Mouse (Mus musculus) kidney, postnatal 0 days (tissue): Measurements from ENCODE around the gene Apol10a. TPM values are rescaled to one million over a fixed set of nuclear protein-coding genes. Genes with fewer than 3 reads are reported as not detected.
A peak's percentile ranks its signal among the peaks of the same experiment; 100 is the strongest.
"Not testable (repeated sequence)": the region's sequence is repeated elsewhere in the genome, so short reads cannot be mapped to it uniquely, and the experiment has no call there.

Experiments used
- ATAC-seq: fragments of 200-750 bp; cut with Nextera tagmentation; replicated peaks from 2 replicates; pipeline ENCODE4 v1.8.0; 2017; ENCODE audit warnings: low read depth, moderate number of reproducible peaks, moderate TSS enrichment, moderate library complexity; ENCODE audit not compliant: low FRiP score
- DNase-seq: peaks from one replicate; pipeline ENCODE4 v3.0.0-alpha.2; 2016; ENCODE audit warnings: low spot score
- H3K27ac ChIP-seq: fragments of 300-500 bp; sonication (generic); 2 replicates; pipeline ENCODE4 v1.5.1; 2014; ENCODE audit warnings: mild to moderate bottlenecking
- H3K27me3 ChIP-seq: fragments of 300-500 bp; sonication (generic); 2 replicates; pipeline ENCODE4 v1.6.1; 2014; ENCODE audit warnings: low read length, mixed read lengths; ENCODE audit not compliant: insufficient read depth
- H3K36me3 ChIP-seq: fragments of 300-500 bp; sonication (generic); 2 replicates; pipeline ENCODE4 v1.6.1; 2014; ENCODE audit warnings: low read length, mixed read lengths; ENCODE audit not compliant: insufficient read depth
- H3K4me1 ChIP-seq: fragments of 300-500 bp; sonication (generic); replicated peaks from 2 replicates; pipeline ENCODE4 v1.6.1; 2014; ENCODE audit warnings: antibody characterized with exemption, low read length, mixed read lengths; ENCODE audit not compliant: insufficient read depth
- H3K4me2 ChIP-seq: fragments of 300-500 bp; sonication (generic); 2 replicates; pipeline ENCODE4 v1.6.1; 2014; ENCODE audit warnings: mild to moderate bottlenecking, low read length, moderate library complexity, mixed read lengths
- H3K4me3 ChIP-seq: fragments of 300-500 bp; sonication (generic); replicated peaks from 2 replicates; pipeline ENCODE4 v1.5.1; 2014; ENCODE audit warnings: low read depth, low read length
- H3K9ac ChIP-seq: fragments of 300-500 bp; sonication (generic); 2 replicates; pipeline ENCODE4 v1.6.1; 2014; ENCODE audit warnings: low read depth, low read length
- H3K9me3 ChIP-seq: fragments of 300-500 bp; sonication (generic); replicated peaks from 2 replicates; pipeline ENCODE4 v1.6.1; 2016; ENCODE audit warnings: low read length, inconsistent platforms, mixed read lengths
- CTCF ChIP-seq: IDR thresholded peaks from 2 replicates; pipeline ENCODE4 v1.5.1; 2016; ENCODE audit warnings: antibody characterized with exemption, low read depth, mild to moderate bottlenecking, moderate library complexity
- WGBS: fragments of 180-500 bp; shearing (Covaris S2); extraction: QIAGEN DNeasy Blood & Tissue Kit; methylation state at CpG from one replicate; pipeline ENCODE4 v1.1.7; 2014; 5-methylcytosine and 5-hydroxymethylcytosine counted together
- polyA plus RNA-seq: library from polyadenylated mRNA; unstranded; fragments of >200 nt; fragmentation: Nextera tagmentation; extraction: Ambion mirVana; gene quantifications from 2 replicates; pipeline ENCODE4 v1.2.1, GENCODE M21; 2015

Gene Apol10a
- polyA plus RNA-seq, 1 experiment from 2014 or later = 0.11 TPM

DNA sequence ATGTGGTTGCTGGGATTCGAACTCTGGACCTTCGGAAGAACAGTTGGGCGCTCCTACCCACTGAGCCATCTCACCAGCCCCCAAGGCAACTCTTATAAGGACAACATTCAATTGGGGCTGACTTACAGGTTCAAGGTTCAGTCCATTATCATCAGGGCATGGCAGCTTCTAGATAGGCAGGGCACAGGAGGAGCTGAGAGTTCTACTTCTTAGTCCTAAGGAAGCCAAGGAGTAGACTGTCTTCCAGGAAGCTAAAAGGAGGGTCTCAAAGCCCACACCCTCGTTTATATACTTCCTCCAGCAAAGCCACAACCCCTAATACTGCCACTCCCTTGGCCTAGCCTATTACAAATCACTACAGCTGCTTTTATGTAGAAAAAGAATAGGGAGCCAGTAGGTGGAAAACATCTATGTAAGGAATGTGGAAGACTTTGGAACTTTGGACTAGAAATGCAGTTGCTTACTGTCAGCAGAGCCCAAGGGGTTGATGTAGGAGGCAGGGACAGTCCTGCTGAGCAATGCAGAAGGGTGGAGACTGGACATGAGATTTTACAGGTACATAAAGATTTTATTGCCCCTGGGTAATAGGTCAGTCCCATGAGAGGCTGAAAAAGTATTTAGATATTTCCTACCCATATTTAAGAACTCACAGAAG, 5.4 kb downstream of the Apol10a start:
- Histone ChIP-seq H3K9me3 (no peaks in the 10 kb centered on the region), H3K4me1 (no peaks in the 10 kb centered on the region), H3K27me3 (no peaks in the 10 kb centered on the region), H3K4me3 (no peak overlapping the region), H3K9ac (no peak overlapping the region), H3K4me2 (no peak overlapping the region), H3K27ac (no peak overlapping the region), H3K36me3 (no peaks in the 10 kb centered on the region)
- DNase-seq = peak; percentile 2
- ATAC-seq = 0 out of 2 replicates have a peak, but pooled peaks have one; percentile 40
- no peak for TF ChIP-seq CTCF
- WGBS = 78% methylated on average over 4 of the region's 4 CpGs

- H3K27me3 ChIP-seq, H3K9me3 ChIP-seq, H3K4me3 ChIP-seq, H3K36me3 ChIP-seq, ATAC-seq, DNase-seq, H3K4me1 ChIP-seq, H3K4me2 ChIP-seq, H3K27ac ChIP-seq, H3K9ac ChIP-seq: not testable (repeated sequence)
- WGBS = no CpG with 5 or more reads among the region's 1 CpGs
These were observed 16.3 kb downstream of the Apol10a start for GRCm38 (mm10) chr15:77493181-77493580.

DNA sequence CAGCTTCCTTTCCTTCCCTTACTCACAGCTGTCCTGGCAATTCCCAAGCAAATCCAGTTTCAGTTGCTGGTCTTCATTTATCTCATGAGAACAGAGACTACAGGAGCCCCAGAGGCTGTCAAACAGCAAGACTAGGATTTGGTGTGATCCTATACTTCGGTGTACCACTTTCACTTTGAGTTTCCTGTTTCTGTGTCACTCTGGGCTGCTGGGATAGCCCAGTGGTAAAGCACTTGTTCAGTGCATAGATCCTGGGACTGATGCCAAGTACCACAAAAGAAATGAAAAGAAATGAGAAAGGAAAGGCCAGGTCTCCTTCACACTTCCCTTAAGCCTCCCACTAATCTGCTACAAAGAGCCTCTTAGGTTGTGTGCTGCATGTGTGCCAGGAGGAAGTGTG, 17.8 kb downstream of the Apol10a start:
- WGBS = 54% methylated on average over 1 of the region's 1 CpGs
- H3K36me3 ChIP-seq, H3K4me1 ChIP-seq, H3K4me3 ChIP-seq, H3K27me3 ChIP-seq, H3K9ac ChIP-seq, H3K9me3 ChIP-seq, H3K4me2 ChIP-seq, DNase-seq, H3K27ac ChIP-seq, ATAC-seq: not testable (repeated sequence)

DNA sequence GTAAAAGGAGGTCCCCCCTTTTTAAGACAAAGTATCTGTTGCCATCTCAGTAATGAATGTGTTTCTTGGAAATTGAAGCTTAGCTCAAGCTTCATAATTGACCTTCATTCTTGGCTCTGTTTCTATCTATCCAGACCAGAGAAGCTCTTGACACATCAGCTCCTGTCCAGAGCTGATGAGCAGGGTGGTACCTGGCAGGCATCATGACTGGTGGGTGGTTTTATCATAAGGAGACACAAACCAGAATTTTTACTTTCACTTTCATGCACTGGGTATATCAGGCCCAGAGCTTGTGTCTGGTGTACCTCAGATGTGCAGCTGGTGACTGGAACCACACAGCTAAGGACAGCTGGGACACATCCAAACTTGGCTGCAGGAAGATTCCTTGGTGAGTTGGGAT, 31.1 kb downstream of the Apol10a start, which contains the start of gene Apol11a:
Gene Apol11a, plus strand, starts transcription at position 306 of the 400 bp plus-strand sequence.
- H3K4me2 ChIP-seq, H3K4me3 ChIP-seq, H3K36me3 ChIP-seq, H3K27me3 ChIP-seq, H3K4me1 ChIP-seq, H3K9ac ChIP-seq, H3K9me3 ChIP-seq, H3K27ac ChIP-seq, ATAC-seq, DNase-seq: not testable (repeated sequence)

- H3K4me1 ChIP-seq, H3K9me3 ChIP-seq, H3K27me3 ChIP-seq, ATAC-seq, DNase-seq, H3K36me3 ChIP-seq, H3K4me3 ChIP-seq, H3K27ac ChIP-seq, H3K4me2 ChIP-seq, H3K9ac ChIP-seq: not testable (repeated sequence)
- 59% methylated on average over 4 of the region's 4 CpGs for WGBS
These were observed 43.7 kb downstream of the Apol10a start for GRCm38 (mm10) chr15:77520596-77520995.

DNA sequence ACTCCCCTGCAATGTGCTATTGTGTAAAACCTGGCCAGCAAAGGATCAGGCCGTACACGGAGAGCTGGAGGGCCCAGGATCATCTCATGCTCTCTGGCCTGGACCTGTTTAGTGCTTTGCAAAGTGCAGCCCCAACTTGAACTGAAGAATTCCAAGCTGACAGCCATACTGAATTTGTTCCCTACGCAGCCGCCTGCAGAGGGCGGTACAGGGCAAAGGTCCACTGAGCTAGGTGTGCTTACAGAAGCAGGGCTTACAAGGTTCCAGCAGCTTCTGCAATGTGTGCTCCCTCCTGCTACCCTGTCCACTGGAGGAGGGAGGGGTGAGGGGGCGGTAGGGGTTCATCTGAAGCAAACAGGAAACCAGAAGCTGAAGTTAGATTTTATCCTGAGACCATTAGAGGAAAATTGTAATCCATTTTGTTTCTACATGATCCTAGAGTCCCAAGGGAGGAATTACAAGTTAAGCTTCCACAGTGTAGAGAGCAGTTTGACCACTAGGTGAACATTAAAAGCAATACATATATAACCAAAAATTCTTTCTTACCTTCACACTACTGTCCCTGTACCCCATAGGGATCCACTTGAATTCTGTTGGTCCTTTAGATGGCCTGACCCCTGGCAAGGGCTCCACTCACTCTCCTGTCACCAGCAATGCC, 46.5 kb downstream of the Apol10a start:
- peak; percentile 58 for DNase-seq
- not testable (repeated sequence) for H3K9me3 ChIP-seq, H3K27me3 ChIP-seq, H3K27ac ChIP-seq, H3K36me3 ChIP-seq, H3K4me3 ChIP-seq, H3K4me2 ChIP-seq, H3K9ac ChIP-seq, ATAC-seq, H3K4me1 ChIP-seq
- WGBS = 17% methylated on average over 6 of the region's 6 CpGs
- TF ChIP-seq CTCF = peak; percentile 68

GRCm38 (mm10) chr15:77533216-77533615, 56.4 kb downstream of the Apol10a start, which contains the start of gene Apol7c:
TSS of gene Apol7c (minus strand) at chr15:77533316.
- H3K9ac ChIP-seq = no peak within 1 kb of the TSS
- H3K27me3 ChIP-seq = no peaks in the 10 kb centered on the region
- no peak within 1 kb of the TSS for H3K4me3 ChIP-seq
- TF ChIP-seq CTCF = no peak
- H3K4me1 ChIP-seq = no peaks in the 10 kb centered on the region
- no peak within 1 kb of the TSS for H3K4me2 ChIP-seq
- ATAC-seq = no peak
- H3K9me3 ChIP-seq = no peaks in the 10 kb centered on the region
- no peak within 1 kb of the TSS for H3K27ac ChIP-seq
- DNase-seq = no peak
- H3K36me3 ChIP-seq = no peaks in the 10 kb centered on the region

- H3K36me3 ChIP-seq, H3K4me2 ChIP-seq, DNase-seq, ATAC-seq, H3K4me1 ChIP-seq, H3K27ac ChIP-seq, H3K9ac ChIP-seq, H3K4me3 ChIP-seq, H3K9me3 ChIP-seq, H3K27me3 ChIP-seq: not testable (repeated sequence)
- WGBS = 39% methylated on average over 1 of the region's 1 CpGs
These were observed 62.4 kb downstream of the Apol10a start for GRCm38 (mm10) chr15:77539221-77539620.
